8 mouse cellular contexts compared by ENCODE assay signal in genomic region chr19:18631161-18631643, GRCm38 (mm10). TPM values are rescaled to one million over a fixed set of nuclear protein-coding genes. Genes with fewer than 3 reads are reported as not detected.
DNase-seq lines count a peak whose midpoint lies in the region; ATAC-seq and TF ChIP-seq lines count a peak whose summit lies in the region.

No protein-coding gene starts in this region.

- no peak for TF ChIP-seq POLR2A in MEL (IDR thresholded peaks at IDR 0.05; ENCODE audit: control insufficient read depth in 1 of 2, insufficient read depth in 1 of 2, low read depth in 1 of 2, low read length in 2 of 2, poor library complexity in 1 of 2)

- peak overlapping the region; percentile 62 for H3K9ac ChIP-seq in MEL (ENCODE audit: control insufficient read depth, low read depth, low read length, poor library complexity, severe bottlenecking)

- peak; percentile 81 for DNase-seq in MEL (ENCODE audit: low read depth, low spot score)
- DNase-seq in gastrocnemius, postnatal 25 days, result peak; percentile 77
- DNase-seq in induced T-regulatory cell, adult 2 months (ENCODE audit: low read depth), result peak; percentile 59
- DNase-seq in left cerebral cortex, postnatal 36 days (ENCODE audit: low spot score in 2 of 2), result peak; percentile 34 to 48
- peak; percentile 44 for DNase-seq in right cerebral cortex, postnatal 4 days
- DNase-seq in yolk sac, embryonic 10.5 days (ENCODE audit: low spot score), result no peak

- 0 out of 4 replicates have a peak, but pooled peaks of 1 of the 2 experiments have one; percentile 6 for TF ChIP-seq EP300 in MEL (IDR thresholded peaks at IDR 0.05; ENCODE audit: low read depth in 1 of 2, low read length in 2 of 2)

- TF ChIP-seq RAD21 in MEL (IDR thresholded peaks at IDR 0.05; ENCODE audit: low read depth, low read length), result no peak

- H3K27me3 ChIP-seq in MEL (ENCODE audit: control insufficient read depth in 1 of 2, insufficient read depth in 2 of 2, low read length in 2 of 2), result no peaks in the 10 kb centered on the region

- ATAC-seq in megakaryocyte progenitor cell, adult 5-6 weeks (replicated peaks; ENCODE audit: poor library complexity), result peak; percentile 74

- peak overlapping the region; percentile 76 for H3K27ac ChIP-seq in MEL (ENCODE audit: control insufficient read depth, low read depth, low read length)
- H3K27ac ChIP-seq in brown adipose tissue, adult 24 weeks (replicated peaks; ENCODE audit: low read depth, low read length), result peak overlapping the region; percentile 87

- peaks cover 0 to 13% of the 10 kb centered on the region in 2 experiments; a peak in 2 of 4 replicates for H3K36me3 ChIP-seq in MEL (ENCODE audit: control insufficient read depth in 1 of 2, insufficient read depth in 2 of 2, low read length in 2 of 2)

- H3K79me2 ChIP-seq in MEL (ENCODE audit: control insufficient read depth, insufficient read depth, low read length, poor library complexity), result peaks cover 44% of the 10 kb centered on the region

- H3K4me3 ChIP-seq in MEL (ENCODE audit: control insufficient read depth in 1 of 2, insufficient read depth in 1 of 2, low read depth in 2 of 2, low read length in 2 of 2), result peak overlapping the region; percentile 62 to 100
- H3K4me3 ChIP-seq in brown adipose tissue, adult 24 weeks (ENCODE audit: insufficient read depth, low read depth, low read length), result peak overlapping the region; percentile 95

- no peak for TF ChIP-seq CTCF in MEL (IDR thresholded peaks at IDR 0.05 in 2 of 3, conservative IDR thresholded peaks at IDR 0.05 in 1 of 3; ENCODE audit: control insufficient read depth in 1 of 3, insufficient read depth in 1 of 3, low read depth in 2 of 3, low read length in 3 of 3, poor library complexity in 1 of 3, severe bottlenecking in 1 of 3)

- peaks cover 4 to 19% of the 10 kb centered on the region in 2 experiments for H3K4me1 ChIP-seq in MEL (ENCODE audit: control insufficient read depth in 1 of 2, insufficient read depth in 2 of 2, low read length in 2 of 2)
- H3K4me1 ChIP-seq in brown adipose tissue, adult 24 weeks (ENCODE audit: control insufficient read depth, insufficient read depth, insufficient read length, low read length), result peaks cover 11% of the 10 kb centered on the region; the same call in 1 of the 2 replicates

- H3K9me3 ChIP-seq in MEL (replicated peaks; ENCODE audit: insufficient read depth, low read length), result no peaks in the 10 kb centered on the region

- intact Hi-C loops in left cerebral cortex, postnatal 36 days (cut with DNase I), result loop anchor here (2.0 to 10.0 kb wide), 2 partner anchors 40 to 84 kb away; partner anchors contain the start of genes Carnmt1 and D030056L22Rik

TF ChIP-seq in MEL, 35 proteins besides CTCF, POLR2A, EP300 and RAD21:
- peak; percentile 22; the same call in 1 of the 2 replicates for TF ChIP-seq ETS1 (IDR thresholded peaks at IDR 0.05; ENCODE audit: low read depth, low read length)
- TF ChIP-seq RCOR1 (IDR thresholded peaks at IDR 0.05; ENCODE audit: low read depth, low read length), result no peak
- TF ChIP-seq MAFK (IDR thresholded peaks at IDR 0.05; ENCODE audit: borderline replicate concordance, low read depth, low read length), result no peak
- no peak for TF ChIP-seq MAZ (IDR thresholded peaks at IDR 0.05; ENCODE audit: low read depth, low read length)
- TF ChIP-seq NRF1 (IDR thresholded peaks at IDR 0.05; ENCODE audit: insufficient read depth, low read depth, low read length, poor library complexity, severe bottlenecking), result no peak
- peak; percentile 41 for TF ChIP-seq ELF1 (IDR thresholded peaks at IDR 0.05; ENCODE audit: low read depth, low read length)
- 0 out of 2 replicates have a peak, but pooled peaks have one; percentile 55 for TF ChIP-seq CHD1 (IDR thresholded peaks at IDR 0.05; ENCODE audit: low read depth, low read length)
- TF ChIP-seq USF1 (IDR thresholded peaks at IDR 0.05; ENCODE audit: low read depth, low read length), result no peak
- TF ChIP-seq MAX (IDR thresholded peaks at IDR 0.05; ENCODE audit: low read length), result 0 out of 2 replicates have a peak, but pooled peaks have one; percentile 4
- TF ChIP-seq MXI1 (IDR thresholded peaks at IDR 0.05; ENCODE audit: low read depth, low read length), result peak; percentile 67
- TF ChIP-seq GABPA (IDR thresholded peaks at IDR 0.05; ENCODE audit: low read depth, low read length), result 0 out of 2 replicates have a peak, but pooled peaks have one; percentile 26
- TF ChIP-seq ZKSCAN1 (IDR thresholded peaks at IDR 0.05; ENCODE audit: low read depth, low read length), result peak; percentile 37; the same call in 1 of the 2 replicates
- peak; percentile 66; the same call in 1 of the 2 replicates for TF ChIP-seq UBTF (IDR thresholded peaks at IDR 0.05; ENCODE audit: borderline replicate concordance, insufficient read depth, low read depth, low read length)
- peak; percentile 60; the same call in 1 of the 2 replicates for TF ChIP-seq SIN3A (IDR thresholded peaks at IDR 0.05; ENCODE audit: low read length)
- 0 out of 2 replicates have a peak, but pooled peaks have one; percentile 31 for TF ChIP-seq TCF12 (IDR thresholded peaks at IDR 0.05; ENCODE audit: low read depth, low read length)
- TF ChIP-seq USF2 (IDR thresholded peaks at IDR 0.05; ENCODE audit: borderline replicate concordance in 1 of 2, insufficient read depth in 1 of 2, low read depth in 1 of 2, low read length in 2 of 2), result no peak
- no peak for TF ChIP-seq MEF2A (IDR thresholded peaks at IDR 0.05; ENCODE audit: extremely low read depth, insufficient replicate concordance, low read depth, low read length, poor library complexity, severe bottlenecking)
- TF ChIP-seq ZMIZ1 (IDR thresholded peaks at IDR 0.05; ENCODE audit: low read depth, low read length), result peak; percentile 19; the same call in 1 of the 2 replicates

RNA-seq across cellular contexts. Expression of gene Ostf1, which starts 0.4 kb away (rescaled TPM):
- total RNA-seq in MEL (2012; rRNA removed), result 152 and 162 TPM in 2 replicates
- polyA plus RNA-seq in MEL (2012; ENCODE audit: insufficient read depth in 1 of 2, insufficient read length in 2 of 2, low read depth in 1 of 2, low replicate concordance in 2 of 2, missing spikeins in 1 of 2), result 100 to 1,000 TPM in 1 of 2 experiments, not detected in 1; 117 TPM
- polyA plus RNA-seq in brown adipose tissue, adult 24 weeks (2012; ENCODE audit: insufficient read depth, insufficient read length, missing spikeins), result 92.4 and 102 TPM in 2 replicates
- total RNA-seq in gastrocnemius, postnatal 25 days (2021), result 10 to 100 TPM; 19.1 to 26.4 TPM
- 10 to 100 TPM; 13.6 to 16.8 TPM for total RNA-seq in left cerebral cortex, postnatal 36 days (2021)
- 159 and 171 TPM in 2 replicates for total RNA-seq in megakaryocyte progenitor cell, adult 5-6 weeks (2015)
- 183 and 192 TPM in 2 replicates for total RNA-seq in megakaryocyte progenitor cell, adult 5-6 weeks (2017)

RNA-seq across cellular contexts. Expression of gene Nmrk1, which starts 0.5 kb away (rescaled TPM):
- total RNA-seq in MEL (2012; rRNA removed), result 22.5 and 25.1 TPM in 2 replicates
- 10 to 100 TPM in 1 of 2 experiments, not detected in 1; 18.5 TPM for polyA plus RNA-seq in MEL (2012; ENCODE audit: insufficient read depth in 1 of 2, insufficient read length in 2 of 2, low read depth in 1 of 2, low replicate concordance in 2 of 2, missing spikeins in 1 of 2)
- 5.0 and 14.7 TPM in 2 replicates for polyA plus RNA-seq in brown adipose tissue, adult 24 weeks (2012; ENCODE audit: insufficient read depth, insufficient read length, missing spikeins)
- total RNA-seq in gastrocnemius, postnatal 25 days (2021), result 1 to 10 TPM; 2.2 to 2.7 TPM
- total RNA-seq in left cerebral cortex, postnatal 36 days (2021), result 1 to 10 TPM; 4.8 TPM
- total RNA-seq in megakaryocyte progenitor cell, adult 5-6 weeks (2015), result 10.1 TPM in 2 replicates
- 4.6 and 4.9 TPM in 2 replicates for total RNA-seq in megakaryocyte progenitor cell, adult 5-6 weeks (2017)

RNA-seq across cellular contexts. Expression of gene Carnmt1, which starts 39.4 kb away (rescaled TPM):
- 15.4 and 16.4 TPM in 2 replicates for total RNA-seq in MEL (2012; rRNA removed)
- polyA plus RNA-seq in MEL (2012; ENCODE audit: insufficient read depth in 1 of 2, insufficient read length in 2 of 2, low read depth in 1 of 2, low replicate concordance in 2 of 2, missing spikeins in 1 of 2), result 10 to 100 TPM in 1 of 2 experiments, not detected in 1; 23.3 TPM
- 23.7 and 24.6 TPM in 2 replicates for polyA plus RNA-seq in brown adipose tissue, adult 24 weeks (2012; ENCODE audit: insufficient read depth, insufficient read length, missing spikeins)
- 100 to 1,000 TPM in 1 of 2 experiments, 10 to 100 TPM in 1; 93.9 to 131 TPM for total RNA-seq in gastrocnemius, postnatal 25 days (2021)
- 10 to 100 TPM in 1 of 2 experiments, 1 to 10 TPM in 1; 9.7 to 13.9 TPM for total RNA-seq in left cerebral cortex, postnatal 36 days (2021)
- total RNA-seq in megakaryocyte progenitor cell, adult 5-6 weeks (2015), result 34.2 and 38.6 TPM in 2 replicates
- 23.2 and 30.4 TPM in 2 replicates for total RNA-seq in megakaryocyte progenitor cell, adult 5-6 weeks (2017)
